Mouse (Mus musculus) kidney, embryonic 14.5 days (tissue): ENCODE measurements around the gene Gm49380. TPM values are rescaled to one million over a fixed set of nuclear protein-coding genes. Genes with fewer than 3 reads are reported as not detected.
A peak's percentile ranks its signal among the peaks of the same experiment; 100 is the strongest.

Source experiments
- ATAC-seq: fragments of 200-750 bp; cut with Nextera tagmentation; 2 replicates; pipeline ENCODE4 v1.8.0; 2017; ENCODE audit warnings: moderate number of reproducible peaks, mild to moderate bottlenecking, moderate TSS enrichment, moderate library complexity; ENCODE audit not compliant: low FRiP score, low TSS enrichment
- H3K27ac ChIP-seq: fragments of 300-500 bp; sonication (generic); 2 replicates; pipeline ENCODE4 v1.5.1; 2014; ENCODE audit warnings: low read depth, mild to moderate bottlenecking, low read length, moderate library complexity, mixed read lengths
- H3K27me3 ChIP-seq: fragments of 300-500 bp; sonication (generic); 2 replicates; pipeline ENCODE4 v1.6.1; 2014; ENCODE audit warnings: mild to moderate bottlenecking, low read length; ENCODE audit not compliant: control insufficient read depth, insufficient read depth
- H3K36me3 ChIP-seq: fragments of 300-500 bp; sonication (generic); 2 replicates; pipeline ENCODE4 v1.6.1; 2014; ENCODE audit warnings: low read length, mixed read lengths; ENCODE audit not compliant: control insufficient read depth, insufficient read depth
- H3K4me1 ChIP-seq: fragments of 300-500 bp; sonication (generic); 2 replicates; pipeline ENCODE4 v1.6.1; 2014; ENCODE audit warnings: low read length, mixed read lengths; ENCODE audit not compliant: control insufficient read depth, insufficient read depth
- H3K4me2 ChIP-seq: fragments of 300-500 bp; sonication (generic); replicated peaks from 2 replicates; pipeline ENCODE4 v1.6.1; 2014; ENCODE audit warnings: low read depth, mild to moderate bottlenecking, low read length
- H3K4me3 ChIP-seq: fragments of 300-500 bp; sonication (generic); 2 replicates; pipeline ENCODE4 v1.5.1; 2014; ENCODE audit warnings: mild to moderate bottlenecking, low read length
- H3K9ac ChIP-seq: fragments of 300-500 bp; sonication (generic); 2 replicates; pipeline ENCODE4 v1.6.1; 2014; ENCODE audit warnings: low read depth, mild to moderate bottlenecking, low read length, moderate library complexity
- H3K9me3 ChIP-seq: fragments of 300-500 bp; sonication (generic); 2 replicates; pipeline ENCODE4 v1.6.1; 2016; ENCODE audit warnings: low read length; ENCODE audit not compliant: control insufficient read depth
- WGBS: fragments of 180-500 bp; shearing (Covaris S2); extraction: QIAGEN DNeasy Blood & Tissue Kit; methylation state at CpG from one replicate; pipeline ENCODE4 v1.1.7; 2014; 5-methylcytosine and 5-hydroxymethylcytosine counted together
- polyA plus RNA-seq: library from polyadenylated mRNA; unstranded; fragments of >200 nt; fragmentation: Nextera tagmentation; extraction: Ambion mirVana; gene quantifications from 2 replicates; pipeline ENCODE4 v1.2.1, GENCODE M21; 2014

Gm49380 gene
- polyA plus RNA-seq, 1 experiment from 2014 or later = 0.14 TPM

- Histone ChIP-seq H3K4me3 (no peak overlapping the region), H3K4me1 (peaks cover 49% of the 10 kb centered on the region), H3K9me3 (no peaks in the 10 kb centered on the region), H3K9ac (no peak overlapping the region), H3K4me2 (no peak overlapping the region), H3K27me3 (no peaks in the 10 kb centered on the region), H3K27ac (no peak overlapping the region; the same call in 1 of the 2 replicates), H3K36me3 (peaks cover 32% of the 10 kb centered on the region)
- no peak for ATAC-seq
- 85% methylated on average over 7 of the region's 7 CpGs for WGBS
These were observed 7.1 kb downstream of the Gm49380 start for GRCm38 (mm10) chr9:44106182-44106581.

DNA sequence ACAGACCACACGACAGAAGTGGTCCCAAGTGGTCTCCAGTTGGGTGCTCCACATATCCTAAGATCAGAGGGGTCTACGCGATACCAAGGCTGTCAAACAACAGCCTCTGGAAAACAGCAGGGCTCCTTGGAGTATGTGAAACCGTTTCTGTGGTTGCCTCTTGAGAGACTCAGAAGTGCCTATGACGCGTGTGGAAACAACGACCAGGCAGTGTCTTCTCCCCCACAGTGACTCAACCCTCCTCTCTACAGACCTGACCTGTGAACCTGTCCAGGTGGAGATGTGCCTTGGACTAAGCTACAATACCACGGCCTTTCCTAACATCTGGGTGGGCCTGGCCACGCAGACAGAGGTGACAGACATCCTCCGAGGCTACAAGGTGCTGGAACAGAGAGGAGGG, 7.5 kb downstream of the Gm49380 start:
- Histone ChIP-seq H3K27me3 (no peaks in the 10 kb centered on the region), H3K4me3 (no peak overlapping the region), H3K4me1 (peaks cover 49% of the 10 kb centered on the region), H3K9me3 (no peaks in the 10 kb centered on the region), H3K36me3 (peaks cover 32% of the 10 kb centered on the region), H3K9ac (no peak overlapping the region), H3K27ac (no peak overlapping the region), H3K4me2 (no peak overlapping the region)
- no peak for ATAC-seq
- 80% methylated on average over 10 of the region's 10 CpGs for WGBS

DNA sequence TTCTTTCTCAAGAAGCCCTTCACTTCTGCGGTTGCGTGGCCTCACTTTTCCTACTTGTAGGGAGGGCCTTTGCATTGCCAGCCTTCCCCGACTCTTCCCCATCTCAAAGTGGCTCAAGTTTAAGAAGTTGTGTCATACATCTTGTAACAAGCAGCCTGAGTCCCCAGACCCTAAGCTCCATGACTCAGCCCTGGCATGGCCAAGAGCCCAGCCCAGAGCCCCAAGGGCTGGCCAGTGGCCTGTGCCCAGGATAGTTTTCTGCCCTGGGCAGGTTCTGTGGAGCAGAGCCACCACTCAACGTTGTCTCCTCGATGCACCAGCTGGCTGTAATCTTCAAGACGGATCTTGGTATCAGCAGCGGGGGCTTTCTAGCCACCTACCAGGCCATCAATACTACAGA, 8.4 kb downstream of the Gm49380 start:
- Histone ChIP-seq H3K4me3 (no peak overlapping the region), H3K9ac (no peak overlapping the region), H3K27ac (no peak overlapping the region), H3K4me1 (peaks cover 42% of the 10 kb centered on the region), H3K9me3 (no peaks in the 10 kb centered on the region), H3K27me3 (no peaks in the 10 kb centered on the region), H3K4me2 (no peak overlapping the region), H3K36me3 (peaks cover 29% of the 10 kb centered on the region)
- 92% methylated on average over 7 of the region's 7 CpGs for WGBS
- no peak for ATAC-seq

- Histone ChIP-seq H3K27ac (no peak within 1 kb of the TSS), H3K36me3 (peaks cover 16% of the 10 kb centered on the region), H3K9ac (no peak within 1 kb of the TSS), H3K27me3 (no peaks in the 10 kb centered on the region), H3K4me3 (no peak within 1 kb of the TSS), H3K9me3 (no peaks in the 10 kb centered on the region), H3K4me2 (no peak within 1 kb of the TSS), H3K4me1 (peaks cover 10% of the 10 kb centered on the region)
- WGBS = 37% methylated on average over 9 of the region's 9 CpGs
- ATAC-seq = 0 out of 2 replicates have a peak, but pooled peaks have one; percentile 18
These were observed 11.8 kb downstream of the Gm49380 start, which contains the start of gene Mfrp for GRCm38 (mm10) chr9:44101490-44101889. Gene Mfrp, plus strand, starts transcription at chr9:44101729.

- Histone ChIP-seq H3K4me1 (peaks cover 7% of the 10 kb centered on the region), H3K36me3 (peaks cover 20% of the 10 kb centered on the region; the same call in 1 of the 2 replicates), H3K4me3 (no peak overlapping the region), H3K27me3 (no peaks in the 10 kb centered on the region), H3K27ac (no peak overlapping the region), H3K9me3 (no peaks in the 10 kb centered on the region), H3K4me2 (no peak overlapping the region), H3K9ac (no peak overlapping the region)
- ATAC-seq = no peak
- 44% methylated on average over 9 of the region's 9 CpGs for WGBS
These were observed 16.8 kb downstream of the Gm49380 start for GRCm38 (mm10) chr9:44096536-44096935.

GRCm38 (mm10) chr9:44095781-44096180, 17.5 kb downstream of the Gm49380 start:
- H3K27ac ChIP-seq = no peak overlapping the region
- no peak overlapping the region for H3K9ac ChIP-seq
- H3K9me3 ChIP-seq = no peaks in the 10 kb centered on the region
- H3K4me1 ChIP-seq = peaks cover 4% of the 10 kb centered on the region; the same call in 1 of the 2 replicates
- no peaks in the 10 kb centered on the region for H3K27me3 ChIP-seq
- H3K4me2 ChIP-seq = no peak overlapping the region
- no peak overlapping the region for H3K4me3 ChIP-seq
- 90% methylated on average over 9 of the region's 9 CpGs for WGBS
- ATAC-seq = no peak
- peaks cover 21% of the 10 kb centered on the region; the same call in 1 of the 2 replicates for H3K36me3 ChIP-seq

GRCm38 (mm10) chr9:44094737-44095136, 18.6 kb downstream of the Gm49380 start:
- H3K9ac ChIP-seq = no peak overlapping the region
- H3K9me3 ChIP-seq = no peaks in the 10 kb centered on the region
- WGBS = 83% methylated on average over 3 of the region's 3 CpGs
- no peak overlapping the region for H3K4me3 ChIP-seq
- H3K27me3 ChIP-seq = no peaks in the 10 kb centered on the region
- no peak for ATAC-seq
- no peak overlapping the region for H3K27ac ChIP-seq
- H3K4me2 ChIP-seq = no peak overlapping the region
- peaks cover 21% of the 10 kb centered on the region; the same call in 1 of the 2 replicates for H3K36me3 ChIP-seq
- peaks cover 10% of the 10 kb centered on the region for H3K4me1 ChIP-seq

DNA sequence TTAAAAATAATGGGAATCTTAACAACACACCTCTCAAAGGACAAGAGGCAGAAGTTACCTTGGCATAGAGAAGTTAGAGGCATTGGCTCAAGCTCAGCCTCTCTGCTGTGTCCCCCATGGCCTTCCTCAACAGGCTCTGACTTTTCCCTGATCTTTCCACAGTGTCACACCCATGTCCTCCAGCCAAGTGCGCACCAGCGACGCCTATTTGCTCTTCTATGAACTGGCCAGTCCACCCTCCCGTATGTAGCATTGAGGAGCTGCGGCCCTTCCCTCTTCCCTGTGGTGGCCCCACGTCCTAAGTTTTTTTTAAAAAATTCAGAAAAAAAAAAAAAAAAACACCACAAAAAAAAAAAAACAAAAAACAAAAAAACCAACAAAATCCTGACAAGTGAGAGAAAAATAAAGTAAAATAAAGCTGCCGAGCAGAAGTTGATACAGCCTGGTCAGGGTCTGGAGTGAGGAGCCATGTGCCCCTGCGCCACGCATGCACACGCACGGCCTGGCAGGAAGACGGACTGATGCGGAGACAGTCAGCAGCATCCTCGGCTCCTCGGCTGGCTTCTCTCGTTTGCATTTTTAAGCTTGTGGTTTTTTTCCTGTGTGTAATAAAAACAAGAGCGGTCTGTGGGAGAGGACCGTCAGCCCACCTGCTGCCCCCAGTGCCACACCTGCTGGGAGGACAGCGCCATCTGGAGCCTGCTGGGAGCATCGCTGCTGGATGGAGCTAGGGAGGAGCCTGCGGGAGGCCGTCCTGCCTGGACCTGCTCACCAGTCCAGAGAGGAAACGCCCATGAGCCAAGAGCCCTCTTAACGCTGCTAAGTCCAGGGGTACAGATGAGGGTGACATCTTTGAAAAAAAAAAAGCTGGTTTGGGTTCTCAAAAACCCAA, 19.4 kb downstream of the Gm49380 start:
- Histone ChIP-seq H3K4me2 (peak overlapping the region; percentile 19; the same call in 1 of the 2 replicates), H3K4me1 (peaks cover 17% of the 10 kb centered on the region), H3K36me3 (peaks cover 21% of the 10 kb centered on the region; the same call in 1 of the 2 replicates), H3K9me3 (no peaks in the 10 kb centered on the region), H3K9ac (no peak overlapping the region), H3K27me3 (no peaks in the 10 kb centered on the region), H3K4me3 (no peak overlapping the region), H3K27ac (no peak overlapping the region)
- WGBS = 35% methylated on average over 24 of the region's 24 CpGs
- ATAC-seq = peak; percentile 80
